Mouse (Mus musculus): ENCODE results near the gene Nphs2. TPM values are rescaled to one million over a fixed set of nuclear protein-coding genes. Genes with fewer than 3 reads are reported as not detected.
"Not testable (repeated sequence)": the region's sequence is repeated elsewhere in the genome, so short reads cannot be mapped to it uniquely, and the experiment has no call there.

Gene Nphs2
- polyA plus RNA-seq, 1 experiment, result 0.15 TPM

DNA sequence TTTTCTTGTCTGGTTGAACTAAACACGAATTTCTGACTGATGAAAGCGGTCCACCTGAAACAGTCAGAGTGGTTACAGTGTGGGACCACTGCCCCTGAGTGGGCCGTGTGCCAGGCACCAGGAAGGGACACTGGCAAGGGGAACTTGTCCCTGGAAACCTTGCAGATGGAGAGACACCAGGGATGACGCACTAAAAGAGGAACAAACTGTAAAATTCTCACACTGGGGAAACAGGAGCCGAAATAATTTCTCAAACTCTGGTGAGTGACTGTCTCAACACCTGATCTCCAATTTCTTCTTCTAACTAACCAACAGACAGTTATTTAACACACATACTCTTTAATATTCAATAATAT lies 25.0 kb upstream of the Nphs2 start:
- no peak overlapping the region for H3K27ac ChIP-seq (ENCODE audit: insufficient read depth, low read length)
- TF ChIP-seq POLR2A (IDR thresholded peaks at IDR 0.05; ENCODE audit: extremely low read depth, insufficient read depth, low read length), result no peak
- TF ChIP-seq CTCF (IDR thresholded peaks at IDR 0.05; ENCODE audit: extremely low read depth, insufficient read depth, low read length), result no peak

DNA sequence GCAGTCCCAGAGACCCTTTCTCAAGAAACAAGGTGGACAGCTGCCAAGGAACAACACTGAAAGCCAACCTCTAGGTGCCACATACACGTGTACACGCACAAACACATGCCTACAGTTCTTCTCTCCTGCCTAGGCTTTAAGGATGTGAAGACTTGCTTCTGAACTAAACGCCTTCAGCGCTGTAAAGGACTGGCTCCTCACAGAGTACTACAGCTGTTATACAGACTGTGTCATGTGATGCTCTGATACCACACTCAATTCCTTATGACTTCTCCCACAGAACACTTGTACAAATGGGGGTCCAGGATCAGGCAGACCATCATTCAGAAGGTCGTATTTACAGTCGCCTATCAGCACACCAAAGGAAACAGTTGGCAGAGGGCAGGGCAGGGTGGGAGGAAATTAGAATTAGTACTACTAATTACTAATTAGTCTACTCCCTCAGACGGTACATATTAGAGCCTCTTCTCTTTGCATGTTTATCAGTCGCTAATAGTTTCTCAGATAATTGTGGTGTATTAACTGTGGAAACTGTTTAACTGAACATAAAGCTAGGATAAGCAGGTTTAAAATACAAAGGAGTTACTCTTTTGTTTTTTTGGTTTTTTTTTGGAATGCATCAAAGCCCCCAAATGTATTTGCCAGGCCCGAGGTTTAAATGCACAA lies 21.8 kb upstream of the Nphs2 start:
- no peak overlapping the region for H3K4me3 ChIP-seq (ENCODE audit: insufficient read depth, low read length)
- no peak for TF ChIP-seq CTCF (IDR thresholded peaks at IDR 0.05; ENCODE audit: extremely low read depth, insufficient read depth, low read length)
- H3K27ac ChIP-seq (ENCODE audit: insufficient read depth, low read length), result no peak overlapping the region
- no peaks in the 10 kb centered on the region for H3K4me1 ChIP-seq (ENCODE audit: control insufficient read depth, insufficient read depth, low read length)

More for the DNA sequence above, 25.0 kb upstream of the Nphs2 start:
- Histone ChIP-seq H3K4me1 (ENCODE audit: control insufficient read depth, insufficient read depth, low read length) (no peaks in the 10 kb centered on the region), H3K4me3 (ENCODE audit: insufficient read depth, low read length) (no peak overlapping the region)

DNA sequence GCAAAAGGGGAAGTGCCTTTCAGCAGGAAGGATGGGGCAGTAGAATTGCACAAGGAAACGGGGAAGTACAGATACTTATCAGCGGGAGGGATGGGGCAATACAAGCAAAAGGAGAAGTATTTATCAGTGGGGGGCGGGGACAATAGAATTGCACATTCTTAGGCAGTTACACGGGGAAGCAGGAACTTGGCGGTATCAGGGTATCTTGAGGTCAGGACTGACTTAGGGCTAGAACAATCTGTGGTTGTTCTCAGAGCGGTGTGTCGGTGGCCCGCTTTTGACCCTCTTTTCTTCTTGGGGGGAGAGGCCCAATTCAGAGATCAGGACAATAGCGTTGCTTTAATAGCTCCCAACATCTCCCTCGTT lies 21.3 kb upstream of the Nphs2 start:
- not testable (repeated sequence) for H3K4me1 ChIP-seq (ENCODE audit: control insufficient read depth, insufficient read depth, low read length); H3K4me3 ChIP-seq (ENCODE audit: insufficient read depth, low read length); H3K27ac ChIP-seq (ENCODE audit: insufficient read depth, low read length)

DNA sequence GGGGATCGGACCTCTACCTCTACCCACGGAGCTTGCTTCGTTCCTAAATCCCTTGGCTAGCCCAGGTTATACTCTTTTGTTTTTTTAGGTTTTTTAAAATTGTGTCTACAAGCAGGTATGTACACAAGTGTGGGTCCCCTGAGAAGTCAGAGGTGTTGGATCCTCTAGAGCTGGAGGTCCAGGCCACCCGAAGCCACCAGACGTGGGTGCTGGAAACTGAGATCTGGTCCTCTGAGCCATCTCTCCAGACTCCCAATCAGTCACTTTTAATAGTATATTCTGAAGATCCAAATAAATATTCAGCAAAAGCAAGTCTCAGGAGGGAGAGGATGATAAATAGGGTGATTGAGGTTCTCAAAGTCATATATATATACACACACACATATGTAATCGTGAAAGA lies 20.5 kb upstream of the Nphs2 start:
- Histone ChIP-seq H3K27ac (ENCODE audit: insufficient read depth, low read length) (no peak overlapping the region), H3K4me3 (ENCODE audit: insufficient read depth, low read length) (no peak overlapping the region)
- TF ChIP-seq CTCF (IDR thresholded peaks at IDR 0.05; ENCODE audit: extremely low read depth, insufficient read depth, low read length) (no peak), POLR2A (IDR thresholded peaks at IDR 0.05; ENCODE audit: extremely low read depth, insufficient read depth, low read length) (no peak)

DNA sequence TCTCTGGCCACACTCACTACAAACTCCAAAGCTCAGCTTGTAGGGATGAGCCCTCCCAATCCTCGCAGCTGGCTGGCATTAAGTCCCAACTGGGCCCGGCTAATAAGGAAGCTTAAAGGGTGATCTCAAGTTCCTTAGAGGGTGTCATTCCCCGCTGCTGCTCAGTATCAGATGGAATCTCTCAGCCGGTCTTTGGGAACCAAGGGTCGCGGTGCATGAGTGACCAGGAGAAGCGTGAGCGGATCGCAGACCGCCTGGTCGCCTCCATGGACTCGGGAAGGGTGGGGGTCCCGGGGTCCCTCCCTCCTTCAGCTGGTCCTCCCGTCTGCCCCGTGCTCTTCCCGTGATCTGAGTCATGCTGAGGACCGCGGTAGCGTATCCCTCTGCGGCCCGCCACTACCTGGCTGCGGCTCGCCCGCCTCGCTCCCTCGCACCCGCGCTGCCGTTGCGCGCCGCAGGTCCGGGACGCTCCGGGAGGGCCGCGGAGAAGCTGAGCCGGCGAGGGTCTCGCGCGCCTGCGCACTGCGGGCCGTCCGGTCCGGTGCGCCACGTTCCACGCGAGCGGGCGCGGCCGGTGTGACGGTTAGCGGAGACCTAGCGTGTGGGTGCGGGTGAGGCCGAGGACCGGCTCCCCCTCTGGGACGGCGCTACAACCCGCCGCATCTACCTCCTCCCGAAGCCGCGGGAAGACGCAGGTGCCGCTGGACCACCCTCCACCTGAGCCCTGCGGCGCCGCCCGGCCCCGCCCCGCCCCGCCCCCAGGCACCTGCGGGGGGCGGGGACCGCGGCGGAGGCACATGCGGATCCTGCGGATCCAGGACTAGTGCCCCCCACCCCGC lies 7.4 kb upstream of the Nphs2 start, which contains the start of gene Tdrd5:
Gene Tdrd5, minus strand, starts transcription at position 754 of the 839 bp plus-strand sequence.
- TF ChIP-seq POLR2A (IDR thresholded peaks at IDR 0.05; ENCODE audit: extremely low read depth, insufficient read depth, low read length) (no peak), CTCF (IDR thresholded peaks at IDR 0.05; ENCODE audit: extremely low read depth, insufficient read depth, low read length) (no peak)
- Histone ChIP-seq H3K27ac (ENCODE audit: insufficient read depth, low read length) (no peak within 1 kb of the TSS), H3K4me1 (ENCODE audit: control insufficient read depth, insufficient read depth, low read length) (no peaks in the 10 kb centered on the region), H3K4me3 (ENCODE audit: insufficient read depth, low read length) (peak within 1 kb of the TSS; percentile 75)

More for the DNA sequence above, 20.5 kb upstream of the Nphs2 start:
- no peaks in the 10 kb centered on the region for H3K4me1 ChIP-seq (ENCODE audit: control insufficient read depth, insufficient read depth, low read length)

DNA sequence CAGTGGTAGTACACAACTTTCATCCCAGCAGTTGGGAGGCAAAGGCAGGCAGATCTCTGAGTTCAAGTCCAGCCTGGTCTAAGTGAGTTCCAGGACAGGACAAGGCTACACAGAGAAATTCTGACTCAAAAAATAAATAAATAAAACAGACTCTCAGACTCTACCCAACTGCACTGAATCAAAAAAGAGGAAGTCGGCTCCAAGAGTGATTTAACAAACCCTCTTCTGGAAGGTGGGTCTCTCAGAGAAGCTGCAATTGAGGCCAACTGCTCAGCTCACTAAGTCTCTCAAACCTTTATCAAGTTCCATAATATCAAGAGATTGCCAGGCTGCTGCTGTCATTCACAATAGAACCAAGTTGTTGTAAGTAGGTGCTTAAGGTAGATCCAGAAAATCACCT lies 1.9 kb upstream of the Nphs2 start:
- Histone ChIP-seq H3K4me3 (ENCODE audit: insufficient read depth, low read length) (no peak overlapping the region), H3K4me1 (ENCODE audit: control insufficient read depth, insufficient read depth, low read length) (no peaks in the 10 kb centered on the region), H3K27ac (ENCODE audit: insufficient read depth, low read length) (no peak overlapping the region)
- TF ChIP-seq POLR2A (IDR thresholded peaks at IDR 0.05; ENCODE audit: extremely low read depth, insufficient read depth, low read length) (no peak), CTCF (IDR thresholded peaks at IDR 0.05; ENCODE audit: extremely low read depth, insufficient read depth, low read length) (no peak)

DNA sequence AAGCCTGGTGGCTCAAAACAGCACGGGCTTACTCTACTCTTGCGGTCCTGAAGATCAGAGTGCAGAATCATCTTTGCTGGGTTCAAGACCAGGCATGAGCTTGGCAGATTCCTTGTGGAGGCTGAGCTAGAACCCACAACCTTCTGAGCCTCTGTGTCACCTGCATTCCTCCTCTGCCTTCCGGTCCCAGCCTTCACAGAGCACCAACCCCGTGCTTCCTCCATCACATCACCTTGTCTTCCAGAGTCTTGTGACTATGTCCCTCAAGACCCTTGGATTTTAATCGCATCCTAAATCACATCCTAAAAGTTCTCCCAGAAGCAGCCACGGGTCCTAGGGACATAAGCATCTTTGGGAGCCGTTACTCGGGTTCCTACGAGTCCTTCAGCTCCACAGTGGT lies 12.6 kb downstream of the Nphs2 start:
- Histone ChIP-seq H3K27ac (ENCODE audit: insufficient read depth, low read length) (no peak overlapping the region), H3K4me3 (ENCODE audit: insufficient read depth, low read length) (no peak overlapping the region), H3K4me1 (ENCODE audit: control insufficient read depth, insufficient read depth, low read length) (no peaks in the 10 kb centered on the region)
- TF ChIP-seq CTCF (IDR thresholded peaks at IDR 0.05; ENCODE audit: extremely low read depth, insufficient read depth, low read length) (no peak), POLR2A (IDR thresholded peaks at IDR 0.05; ENCODE audit: extremely low read depth, insufficient read depth, low read length) (no peak)

DNA sequence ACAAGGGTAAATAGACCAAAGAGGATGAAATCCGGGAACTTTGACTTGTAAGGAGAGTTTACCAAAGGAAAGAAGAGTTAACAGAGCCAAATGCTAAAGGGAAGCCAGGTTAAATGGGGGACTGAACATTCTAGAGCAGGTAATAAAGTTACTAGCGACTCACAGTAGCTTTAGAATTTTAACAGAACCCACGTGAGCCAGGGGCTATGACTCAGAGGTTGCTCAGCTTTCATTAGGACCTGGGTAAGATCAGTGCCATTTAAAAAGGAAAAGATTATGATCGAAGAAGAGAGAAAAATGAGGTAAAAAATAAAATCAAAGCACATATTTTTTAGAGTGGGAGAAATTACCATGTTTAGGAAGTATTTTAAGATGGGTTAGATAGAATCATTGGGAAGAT lies 30.3 kb downstream of the Nphs2 start:
- Histone ChIP-seq H3K4me3 (ENCODE audit: insufficient read depth, low read length) (no peak overlapping the region), H3K27ac (ENCODE audit: insufficient read depth, low read length) (no peak overlapping the region), H3K4me1 (ENCODE audit: control insufficient read depth, insufficient read depth, low read length) (no peaks in the 10 kb centered on the region)
- TF ChIP-seq CTCF (IDR thresholded peaks at IDR 0.05; ENCODE audit: extremely low read depth, insufficient read depth, low read length), result no peak
- TF ChIP-seq POLR2A (IDR thresholded peaks at IDR 0.05; ENCODE audit: extremely low read depth, insufficient read depth, low read length), result no peak

DNA sequence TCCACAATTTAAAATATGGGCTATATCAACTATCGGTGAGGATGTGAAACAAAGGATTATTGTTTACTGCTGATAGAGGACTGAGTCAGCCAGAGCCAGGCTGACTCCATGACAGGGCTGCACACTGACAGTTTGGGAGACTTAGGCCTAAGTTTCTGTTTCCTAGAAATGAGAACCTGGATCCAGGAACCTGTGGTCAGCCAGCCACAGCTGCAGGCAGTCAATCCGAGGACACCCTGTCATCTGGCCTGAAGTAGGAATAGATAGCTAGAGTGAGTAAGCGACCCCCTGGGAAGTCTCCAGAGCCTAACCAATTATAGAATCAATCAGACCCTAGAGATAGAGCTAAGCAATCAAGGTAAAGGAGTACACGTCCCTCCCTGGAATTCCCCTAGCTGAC lies 33.9 kb downstream of the Nphs2 start:
- Histone ChIP-seq H3K4me1 (ENCODE audit: control insufficient read depth, insufficient read depth, low read length) (no peaks in the 10 kb centered on the region), H3K27ac (ENCODE audit: insufficient read depth, low read length) (no peak overlapping the region), H3K4me3 (ENCODE audit: insufficient read depth, low read length) (no peak overlapping the region)
- TF ChIP-seq CTCF (IDR thresholded peaks at IDR 0.05; ENCODE audit: extremely low read depth, insufficient read depth, low read length), result no peak
- TF ChIP-seq POLR2A (IDR thresholded peaks at IDR 0.05; ENCODE audit: extremely low read depth, insufficient read depth, low read length), result no peak

DNA sequence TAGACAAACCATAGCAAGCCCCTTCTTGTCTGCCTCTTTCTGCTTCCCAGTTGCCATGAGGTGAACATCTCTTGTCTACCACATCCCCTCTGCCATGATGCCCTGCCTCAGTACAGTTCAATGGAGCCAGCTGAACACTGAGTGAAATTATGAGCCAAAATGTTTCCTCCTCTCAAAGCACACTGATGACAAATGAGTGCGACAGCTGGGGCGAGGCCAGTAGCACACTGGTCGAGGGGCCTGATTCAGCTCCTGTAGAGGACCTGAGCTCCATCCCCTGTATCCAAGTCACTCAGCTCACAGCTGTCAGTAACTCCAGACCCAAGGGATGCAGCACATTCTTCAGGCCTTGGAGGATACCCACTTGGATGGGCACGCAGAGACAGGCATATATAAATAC lies 35.1 kb downstream of the Nphs2 start:
- no peak overlapping the region for H3K27ac ChIP-seq (ENCODE audit: insufficient read depth, low read length)

More for the DNA sequence above, 35.1 kb downstream of the Nphs2 start:
- Histone ChIP-seq H3K4me1 (ENCODE audit: control insufficient read depth, insufficient read depth, low read length) (no peaks in the 10 kb centered on the region), H3K4me3 (ENCODE audit: insufficient read depth, low read length) (no peak overlapping the region)
- no peak for TF ChIP-seq POLR2A (IDR thresholded peaks at IDR 0.05; ENCODE audit: extremely low read depth, insufficient read depth, low read length)
- no peak for TF ChIP-seq CTCF (IDR thresholded peaks at IDR 0.05; ENCODE audit: extremely low read depth, insufficient read depth, low read length)
